In the genomic region with DNA sequence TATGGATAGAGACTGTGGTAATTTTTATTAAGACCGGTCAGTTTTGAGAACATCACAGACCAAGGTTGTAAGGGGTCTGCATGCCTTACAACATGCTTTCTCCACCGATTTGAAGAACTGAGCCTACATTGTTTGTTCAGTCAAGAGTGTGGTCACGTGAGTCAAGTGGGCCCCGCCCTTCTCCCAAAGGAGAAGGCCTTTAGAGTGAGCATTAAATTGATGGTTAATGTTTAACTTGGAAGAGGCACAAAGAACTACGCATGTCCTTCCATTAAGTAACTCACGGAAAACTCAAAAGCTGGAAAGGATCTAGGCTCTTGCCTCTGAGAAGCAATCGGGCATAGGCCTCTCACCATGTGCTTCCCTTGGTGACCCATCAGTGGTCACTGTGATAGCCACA, we compare ENCODE assay signal across 15 mouse cellular contexts. TPM values are rescaled to one million over a fixed set of nuclear protein-coding genes. Genes with fewer than 3 reads are reported as not detected.
DNase-seq lines count a peak whose midpoint lies in the region; ATAC-seq and TF ChIP-seq lines count a peak whose summit lies in the region.
"Had no signal": no experiment of that assay in that cellular context is flagged by ENCODE, and none has a peak within 500 bp of the region (broad histone marks: within the 10 kb centered on the region; RNA-seq: fewer than 3 reads in every experiment).

No protein-coding gene starts in this region.

- peaks cover 4% of the 10 kb centered on the region; the same call in 1 of the 2 replicates for H3K4me1 ChIP-seq in lung, adult 2 months (ENCODE audit: control insufficient read depth, insufficient read depth, low read length)
- no peaks in the 10 kb centered on the region for H3K4me1 ChIP-seq in kidney, postnatal 0 days (replicated peaks; ENCODE audit: insufficient read depth, low read length)
- H3K4me1 ChIP-seq in embryonic facial prominence, embryonic 10.5 days, result peaks cover 1% of the 10 kb centered on the region

- H3K27ac ChIP-seq in kidney, postnatal 0 days, result no peak overlapping the region
- H3K27ac ChIP-seq in embryonic facial prominence, embryonic 10.5 days (replicated peaks), result no peak overlapping the region
- H3K27ac ChIP-seq: gastrocnemius, adult 2 months; limb, embryonic 13.5 days had no signal

- no peak overlapping the region for H3K9ac ChIP-seq in kidney, postnatal 0 days (ENCODE audit: low read depth, low read length)
- H3K9ac ChIP-seq: limb, embryonic 13.5 days had no signal

- WGBS in lung, adult 2 months, result 71% methylated on average over 7 of the region's 7 CpGs
- 68% methylated on average over 7 of the region's 7 CpGs for WGBS in kidney, postnatal 0 days
- 95% methylated on average over 7 of the region's 7 CpGs for WGBS in embryonic facial prominence, embryonic 10.5 days

- no peak overlapping the region for H3K4me2 ChIP-seq in kidney, postnatal 0 days (ENCODE audit: low read length)
- H3K4me2 ChIP-seq: heart, embryonic 11.5 days; limb, embryonic 13.5 days had no signal

- DNase-seq in lung, adult 18-20 months, result peak; percentile 50 to 59
- no peak for DNase-seq in lung, adult 2 months
- peak; percentile 14 for DNase-seq in kidney, postnatal 0 days (ENCODE audit: low spot score)
- peak; percentile 35 for DNase-seq in lung, postnatal 14 days
- DNase-seq in right cerebral cortex, postnatal 25 days, result no peak
- no peak for DNase-seq in embryonic facial prominence, embryonic 10.5 days (ENCODE audit: low spot score)
- no peak for DNase-seq in layer of hippocampus, adult 8-10 months (ENCODE audit: low spot score in 2 of 2)
- DNase-seq: gastrocnemius, adult 2 months; thymus, adult 2 months had no signal

- no peaks in the 10 kb centered on the region for H3K27me3 ChIP-seq in kidney, postnatal 0 days (ENCODE audit: insufficient read depth, low read length)
- H3K27me3 ChIP-seq in embryonic facial prominence, embryonic 10.5 days (replicated peaks; ENCODE audit: low read depth, poor library complexity, severe bottlenecking), result no peaks in the 10 kb centered on the region
- H3K27me3 ChIP-seq: CH12.LX; limb, embryonic 13.5 days had no signal

- TF ChIP-seq POLR2A in lung, adult 2 months (IDR thresholded peaks at IDR 0.05; ENCODE audit: borderline replicate concordance, extremely low read depth, low read depth, low read length), result no peak

- ATAC-seq in kidney, postnatal 0 days (replicated peaks; ENCODE audit: low FRiP score, low read depth), result peak; percentile 57
- ATAC-seq: forebrain, embryonic 14.5 days; inflammation-experienced regulatory T-cells, adult 6 months had no signal

- H3K9me3 ChIP-seq in kidney, postnatal 0 days (replicated peaks; ENCODE audit: low read length), result no peaks in the 10 kb centered on the region
- no peaks in the 10 kb centered on the region for H3K9me3 ChIP-seq in embryonic facial prominence, embryonic 10.5 days
- H3K9me3 ChIP-seq: limb, embryonic 13.5 days had no signal

- TF ChIP-seq CTCF in lung, adult 2 months (IDR thresholded peaks at IDR 0.05; ENCODE audit: insufficient read depth, low read length), result no peak
- TF ChIP-seq CTCF in kidney, postnatal 0 days (IDR thresholded peaks at IDR 0.05; ENCODE audit: low read depth), result no peak

- no peak overlapping the region for H3K4me3 ChIP-seq in lung, adult 2 months (replicated peaks; ENCODE audit: extremely low read depth, low read depth, low read length)
- no peak overlapping the region for H3K4me3 ChIP-seq in kidney, postnatal 0 days (replicated peaks; ENCODE audit: low read depth, low read length)
- H3K4me3 ChIP-seq in embryonic facial prominence, embryonic 10.5 days, result no peak overlapping the region
- H3K4me3 ChIP-seq: gastrocnemius, adult 2 months; limb, embryonic 13.5 days had no signal

- H3K36me3 ChIP-seq in kidney, postnatal 0 days (ENCODE audit: insufficient read depth, low read length), result no peaks in the 10 kb centered on the region
- H3K36me3 ChIP-seq in embryonic facial prominence, embryonic 10.5 days (replicated peaks), result no peaks in the 10 kb centered on the region
- H3K36me3 ChIP-seq: limb, embryonic 13.5 days had no signal

RNA-seq across cellular contexts. Expression of gene Pctp, which starts 5.8 kb away (rescaled TPM):
- polyA plus RNA-seq in lung, adult 2 months (2012; rRNA removed), result 3.0 and 3.1 TPM in 2 replicates
- 11.7 and 13.9 TPM in 2 replicates for polyA plus RNA-seq in kidney, postnatal 0 days (2015; fragmentation: Nextera tagmentation; extraction: Ambion mirVana)
- polyA plus RNA-seq in embryonic facial prominence, embryonic 10.5 days (2016; fragmentation: Nextera tagmentation; extraction: Ambion mirVana), result 16.9 and 19.4 TPM in 2 replicates
- total RNA-seq in layer of hippocampus, adult 8-10 months (2022), result 1 to 10 TPM; 1.5 to 2.8 (median 1.9) TPM

RNA-seq across cellular contexts. Expression of gene Tmem100, which starts 33.3 kb away (rescaled TPM):
- polyA plus RNA-seq in lung, adult 2 months (2012; rRNA removed), result 169 and 219 TPM in 2 replicates
- polyA plus RNA-seq in kidney, postnatal 0 days (2015; fragmentation: Nextera tagmentation; extraction: Ambion mirVana), result 37.3 and 37.9 TPM in 2 replicates
- 7.0 and 7.7 TPM in 2 replicates for polyA plus RNA-seq in embryonic facial prominence, embryonic 10.5 days (2016; fragmentation: Nextera tagmentation; extraction: Ambion mirVana)
- 10 to 100 TPM; 14.6 to 17.9 (median 16.0) TPM for total RNA-seq in layer of hippocampus, adult 8-10 months (2022)
- total RNA-seq: hematopoietic stem cell, adult 5-6 weeks had no signal
- polyA plus RNA-seq: inflammation-experienced regulatory T-cells, adult 6 months had no signal

Comparison
In these comparisons a context has a peak if more than half of its experiments do, and no peak if none do; other contexts are left out.
1. DNase-seq: peak in lung, adult 18-20 months (2 of 2), kidney, postnatal 0 days (single experiment) and lung, postnatal 14 days (single experiment); none in lung, adult 2 months (single experiment), right cerebral cortex, postnatal 25 days (single experiment), embryonic facial prominence, embryonic 10.5 days (single experiment) and layer of hippocampus, adult 8-10 months (0 of 2).